Mouse (Mus musculus) embryonic facial prominence, embryonic 15.5 days (tissue): ENCODE data around the gene Neurl3. TPM values are rescaled to one million over a fixed set of nuclear protein-coding genes. Genes with fewer than 3 reads are reported as not detected.

ENCODE experiments used
- ATAC-seq: fragments of 200-750 bp; cut with Nextera tagmentation; 2 replicates; pipeline ENCODE4 v1.8.0; 2017; ENCODE audit warnings: low read depth, moderate TSS enrichment; ENCODE audit not compliant: insufficient number of reproducible peaks, low FRiP score, low TSS enrichment
- H3K27ac ChIP-seq: fragments of 300-500 bp; sonication (generic); replicated peaks from 2 replicates; pipeline ENCODE4 v1.5.1; 2015; ENCODE audit warnings: mild to moderate bottlenecking, inconsistent platforms
- H3K27me3 ChIP-seq: fragments of 300-500 bp; sonication (generic); 2 replicates; pipeline ENCODE4 v1.6.1; 2015; ENCODE audit warnings: inconsistent platforms
- H3K36me3 ChIP-seq: fragments of 300-500 bp; sonication (generic); 2 replicates; pipeline ENCODE4 v1.6.1; 2015; ENCODE audit warnings: mild to moderate bottlenecking, inconsistent platforms
- H3K4me1 ChIP-seq: fragments of 300-500 bp; sonication (generic); 2 replicates; pipeline ENCODE4 v1.6.1; 2015; ENCODE audit warnings: inconsistent platforms
- H3K4me2 ChIP-seq: fragments of 300-500 bp; sonication (generic); replicated peaks from 2 replicates; pipeline ENCODE4 v1.6.1; 2015; ENCODE audit warnings: mild to moderate bottlenecking, inconsistent platforms
- H3K4me3 ChIP-seq: fragments of 300-500 bp; sonication (generic); replicated peaks from 2 replicates; pipeline ENCODE4 v1.5.1; 2015; ENCODE audit warnings: mild to moderate bottlenecking, inconsistent platforms
- H3K9ac ChIP-seq: fragments of 300-500 bp; sonication (generic); 2 replicates; pipeline ENCODE4 v1.6.1; 2015; ENCODE audit warnings: inconsistent platforms
- H3K9me3 ChIP-seq: fragments of 300-500 bp; sonication (generic); replicated peaks from 2 replicates; pipeline ENCODE4 v1.6.1; 2016; ENCODE audit warnings: inconsistent platforms
- WGBS: fragments of 180-500 bp; shearing (Covaris S2); methylation state at CpG from one replicate; pipeline ENCODE4 v1.1.7; 2015; 5-methylcytosine and 5-hydroxymethylcytosine counted together
- polyA plus RNA-seq: library from polyadenylated mRNA; unstranded; fragments of >200 nt; fragmentation: Nextera tagmentation; extraction: Ambion mirVana; gene quantifications from 2 replicates; pipeline ENCODE4 v1.2.1, GENCODE M21; 2015

Gene Neurl3
- polyA plus RNA-seq, 1 experiment from 2014 or later: 1.5 TPM

DNA sequence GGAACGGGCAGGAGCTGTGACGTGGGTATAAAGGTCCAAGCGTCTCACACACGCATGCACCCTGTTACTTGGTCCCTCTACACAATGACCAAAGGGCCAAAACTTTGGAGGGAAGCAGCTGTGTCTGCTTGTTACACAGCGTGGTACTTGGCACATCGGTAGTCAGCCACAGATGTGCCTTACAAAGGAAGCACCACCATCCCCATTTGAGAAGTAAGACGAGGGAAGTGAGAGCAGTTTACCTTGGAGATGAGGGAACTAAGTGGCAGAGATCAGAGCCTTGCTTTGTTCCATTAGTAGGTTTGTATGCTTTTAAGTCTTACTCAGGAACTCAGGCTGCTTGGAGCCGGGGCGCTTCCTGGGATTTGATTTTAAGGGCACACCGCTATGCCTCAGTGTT is 35.1 kb downstream of the Neurl3 start:
- Histone ChIP-seq H3K27me3 (no peaks in the 10 kb centered on the region), H3K9ac (no peak overlapping the region)
- WGBS: 94% methylated on average over 10 of the region's 10 CpGs

GRCm38 (mm10) chr1:36235855-36236254 is 38.6 kb downstream of the Neurl3 start:
- Histone ChIP-seq H3K4me3 (no peak overlapping the region), H3K27ac (no peak overlapping the region), H3K27me3 (no peaks in the 10 kb centered on the region), H3K36me3 (peaks cover 12% of the 10 kb centered on the region), H3K9ac (no peak overlapping the region), H3K9me3 (no peaks in the 10 kb centered on the region), H3K4me2 (no peak overlapping the region), H3K4me1 (no peaks in the 10 kb centered on the region)
- 85% methylated on average over 2 of the region's 2 CpGs for WGBS
- no peak for ATAC-seq

More for the DNA sequence above, 35.1 kb downstream of the Neurl3 start:
- Histone ChIP-seq H3K27ac (no peak overlapping the region), H3K4me1 (peaks cover 19% of the 10 kb centered on the region), H3K36me3 (peaks cover 5% of the 10 kb centered on the region), H3K4me2 (no peak overlapping the region), H3K9me3 (no peaks in the 10 kb centered on the region), H3K4me3 (no peak overlapping the region)
- ATAC-seq: no peak

DNA sequence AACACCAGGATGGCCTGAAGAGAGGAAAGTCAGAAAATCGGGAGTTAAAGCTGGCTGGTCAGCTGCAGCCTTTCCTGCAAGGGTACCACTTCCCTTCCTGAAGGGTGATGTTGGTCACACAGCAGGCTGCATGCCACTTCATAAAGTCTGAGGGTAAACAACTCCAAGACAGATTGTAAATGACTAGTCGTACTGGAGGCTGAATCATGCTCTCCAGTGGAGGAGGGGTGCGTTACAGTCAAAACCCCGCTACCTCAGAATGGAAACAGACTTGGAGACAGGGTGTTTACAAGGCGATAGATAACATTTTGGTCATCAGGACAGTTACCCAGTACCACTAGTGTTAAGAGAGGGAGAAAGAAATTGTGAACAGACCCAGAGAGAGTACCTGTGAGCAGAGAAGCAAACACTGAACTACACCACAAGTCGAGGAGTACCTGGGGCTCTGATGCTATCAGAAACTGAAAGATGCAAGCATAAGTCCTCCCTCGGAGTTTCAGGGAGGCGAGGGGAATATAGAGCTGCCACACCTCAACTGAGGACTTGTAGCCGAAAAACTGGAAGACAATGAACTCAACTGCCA is 39.3 kb downstream of the Neurl3 start:
- ATAC-seq: no peak
- no peak overlapping the region for H3K27ac ChIP-seq
- peaks cover 15% of the 10 kb centered on the region for H3K36me3 ChIP-seq
- no peaks in the 10 kb centered on the region for H3K4me1 ChIP-seq
- H3K4me3 ChIP-seq: no peak overlapping the region
- no peak overlapping the region for H3K4me2 ChIP-seq
- H3K27me3 ChIP-seq: no peaks in the 10 kb centered on the region
- no peak overlapping the region for H3K9ac ChIP-seq
- no peaks in the 10 kb centered on the region for H3K9me3 ChIP-seq
- 80% methylated on average over 9 of the region's 9 CpGs for WGBS

DNA sequence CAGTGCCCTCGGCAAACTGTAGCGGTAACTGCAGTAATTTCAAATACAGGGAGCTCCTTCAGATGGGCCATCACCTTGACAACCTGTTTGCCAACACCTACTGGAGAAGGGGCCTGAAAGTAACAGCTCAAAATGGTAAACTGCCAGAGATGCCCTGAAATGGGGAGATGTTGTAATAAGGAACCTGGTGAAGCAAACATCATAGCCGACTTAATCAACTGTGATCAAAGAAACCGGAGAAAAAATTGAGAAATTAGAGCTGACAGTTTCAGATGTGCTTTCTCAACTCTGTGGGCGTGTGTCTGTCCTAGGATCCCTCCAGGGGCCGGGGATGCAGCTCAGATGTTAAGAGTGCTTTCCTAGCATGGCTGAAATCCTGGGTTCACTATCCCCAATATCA is 41.3 kb downstream of the Neurl3 start:
- H3K4me3 ChIP-seq: no peak overlapping the region
- no peaks in the 10 kb centered on the region for H3K27me3 ChIP-seq
- 75% methylated on average over 6 of the region's 6 CpGs for WGBS
- H3K9me3 ChIP-seq: no peaks in the 10 kb centered on the region
- H3K9ac ChIP-seq: no peak overlapping the region
- ATAC-seq: no peak
- H3K4me2 ChIP-seq: no peak overlapping the region
- H3K36me3 ChIP-seq: peaks cover 28% of the 10 kb centered on the region
- no peaks in the 10 kb centered on the region for H3K4me1 ChIP-seq
- no peak overlapping the region for H3K27ac ChIP-seq

GRCm38 (mm10) chr1:36230919-36231705 is 43.4 kb downstream of the Neurl3 start:
- ATAC-seq: no peak
- H3K27ac ChIP-seq: no peak overlapping the region
- peaks cover 38% of the 10 kb centered on the region for H3K36me3 ChIP-seq
- no peak overlapping the region for H3K4me3 ChIP-seq
- H3K4me2 ChIP-seq: no peak overlapping the region
- H3K4me1 ChIP-seq: no peaks in the 10 kb centered on the region
- 86% methylated on average over 7 of the region's 7 CpGs for WGBS
- H3K27me3 ChIP-seq: no peaks in the 10 kb centered on the region
- no peak overlapping the region for H3K9ac ChIP-seq
- no peaks in the 10 kb centered on the region for H3K9me3 ChIP-seq

GRCm38 (mm10) chr1:36228461-36228860 is 46.0 kb downstream of the Neurl3 start:
- Histone ChIP-seq H3K4me2 (no peak overlapping the region), H3K9me3 (no peaks in the 10 kb centered on the region), H3K27ac (no peak overlapping the region), H3K27me3 (no peaks in the 10 kb centered on the region), H3K9ac (no peak overlapping the region), H3K4me3 (no peak overlapping the region), H3K4me1 (no peaks in the 10 kb centered on the region), H3K36me3 (peaks cover 38% of the 10 kb centered on the region)
- ATAC-seq: no peak
- 82% methylated on average over 9 of the region's 9 CpGs for WGBS

- Histone ChIP-seq H3K4me2 (no peak overlapping the region), H3K9ac (no peak overlapping the region), H3K9me3 (no peaks in the 10 kb centered on the region), H3K4me3 (no peak overlapping the region), H3K4me1 (no peaks in the 10 kb centered on the region), H3K27me3 (no peaks in the 10 kb centered on the region), H3K36me3 (peaks cover 42% of the 10 kb centered on the region), H3K27ac (no peak overlapping the region)
- WGBS: 80% methylated on average over 3 of the region's 3 CpGs
- no peak for ATAC-seq
Observed at GRCm38 (mm10) chr1:36224648-36225047, 49.8 kb downstream of the Neurl3 start.

Other genes with a start within 250 kb of the Neurl3 start
- gene Hs6st1, start 206.3 kb downstream of the Neurl3 start, polyA plus RNA-seq: 8.3 and 11.2 TPM in 2 replicates
- gene Uggt1, start 30.0 kb downstream of the Neurl3 start, polyA plus RNA-seq: 56.8 and 57.2 TPM in 2 replicates
- 15.5 and 16.1 TPM in 2 replicates for gene Arid5a, start 33.1 kb upstream of the Neurl3 start, polyA plus RNA-seq
- 42.2 TPM in 2 replicates for gene Kansl3, start 94.5 kb upstream of the Neurl3 start, polyA plus RNA-seq
- gene Fer1l5, start 97.6 kb upstream of the Neurl3 start, polyA plus RNA-seq: 1.0 and 1.2 TPM in 2 replicates
- gene Lman2l, start 170.6 kb upstream of the Neurl3 start, polyA plus RNA-seq: 45.9 and 52.0 TPM in 2 replicates
- gene Cnnm4, start 196.9 kb upstream of the Neurl3 start, polyA plus RNA-seq: 15.0 and 15.8 TPM in 2 replicates
- 3.8 and 4.3 TPM in 2 replicates for gene Cnnm3, start 237.2 kb upstream of the Neurl3 start, polyA plus RNA-seq